Mouse (Mus musculus) kidney, adult 2 months (tissue): ENCODE measurements at regions not wholly inside any gene's neighbourhood (a gene's known extent, or its start where the extent isn't known, plus 50 kb on each side); places are given as distances from the start of the nearest gene placed in this dataset.

Experiments
- CTCF ChIP-seq: fragments of 200-500 bp; conservative IDR thresholded peaks from 2 replicates; pipeline ENCODE4 v1.5.1; 2011; ENCODE audit warnings: low read depth, mild to moderate bottlenecking, control low read depth, low read length, moderate library complexity, mixed read lengths; ENCODE audit not compliant: insufficient read depth, insufficient read length
- POLR2A ChIP-seq: fragments of 200-500 bp; IDR thresholded peaks from one replicate; pipeline ENCODE4 v1.6.1; 2011; ENCODE audit warnings: low read depth, low read length, control low read depth

GRCm38 (mm10) chr5:128492541-128492940 is 59.7 kb upstream of the Tmem132d start:
- TF ChIP-seq POLR2A, result no peak
- TF ChIP-seq CTCF, result no peak
